Mouse (Mus musculus): ENCODE results near the gene Psmd6.
A peak's percentile ranks its signal among the peaks of the same experiment; 100 is the strongest.

The Psmd6 gene

DNA sequence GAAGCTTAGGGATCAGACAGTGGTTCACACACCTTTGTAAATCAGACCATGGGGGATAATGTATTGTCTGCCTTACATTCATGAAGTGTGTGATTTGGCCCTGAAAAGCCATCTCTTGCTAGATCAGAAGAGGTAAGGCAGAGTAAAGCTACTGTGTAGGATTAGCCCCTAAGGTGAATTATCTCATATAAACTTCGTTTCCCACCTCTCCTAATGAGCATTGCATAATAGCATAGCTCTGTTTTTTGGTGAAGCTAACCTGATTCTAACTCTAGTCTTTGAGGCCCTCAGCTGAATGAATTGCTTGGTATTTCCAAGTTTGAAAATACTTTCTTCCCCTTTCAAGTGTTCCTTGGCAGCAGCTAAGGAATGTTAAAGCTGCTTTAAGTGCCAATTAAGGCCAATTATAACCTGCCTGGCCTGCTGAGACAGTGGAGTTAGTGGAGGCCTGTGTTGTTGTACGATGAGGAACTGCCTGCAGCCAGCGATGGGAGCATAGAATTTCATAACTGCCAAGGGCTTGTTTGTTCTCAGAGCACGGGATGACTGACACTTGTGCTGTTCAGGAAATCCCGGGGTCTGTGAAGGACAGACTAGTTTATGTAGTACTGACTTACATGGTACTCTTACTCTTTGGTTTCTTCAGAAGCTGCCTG, 56.2 kb downstream of the Psmd6 start:
- DNase-seq (ENCODE audit: low read depth, low spot score): peak; percentile 56

GRCm38 (mm10) chr14:14063382-14063781, 57.4 kb downstream of the Psmd6 start:
- DNase-seq (ENCODE audit: low read depth, low spot score): no peak

DNA sequence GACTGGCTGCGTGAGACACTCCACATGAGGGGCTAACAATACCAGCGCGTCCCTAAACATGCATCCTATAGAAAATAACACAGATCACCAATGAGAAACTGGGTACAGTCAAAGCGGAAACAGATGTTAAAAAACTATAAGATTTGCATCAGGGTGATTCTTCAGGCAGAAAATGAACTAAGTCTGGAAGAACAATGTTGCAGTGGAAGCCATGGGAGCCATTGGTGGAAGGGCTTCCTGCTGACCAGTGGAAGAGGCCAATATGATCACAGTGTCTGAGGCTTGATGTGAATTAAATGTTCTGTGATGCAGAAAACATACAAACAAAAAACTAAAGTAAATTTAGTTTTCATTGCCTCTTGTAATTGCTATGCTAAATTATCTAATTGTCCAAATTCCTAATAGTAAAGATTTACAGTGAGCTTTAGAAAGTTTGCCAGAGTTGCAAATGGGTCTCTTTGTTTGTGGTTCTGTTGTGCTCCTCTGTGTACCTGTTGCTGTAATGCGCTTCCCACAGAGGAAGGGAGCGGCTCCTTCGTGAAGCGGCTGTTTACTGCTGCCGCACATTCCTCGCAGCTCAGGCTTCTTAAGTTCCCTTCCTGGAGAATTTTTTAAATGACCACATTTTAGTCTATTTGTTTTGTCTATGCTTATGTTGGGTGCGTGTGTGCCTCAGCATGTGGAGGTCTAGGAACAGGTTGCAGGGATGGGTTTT, 58.1 kb downstream of the Psmd6 start:
- DNase-seq (ENCODE audit: low read depth, low spot score): no peak
